Comparison of ENCODE assay signal across 8 mouse cellular contexts in the genomic region with DNA sequence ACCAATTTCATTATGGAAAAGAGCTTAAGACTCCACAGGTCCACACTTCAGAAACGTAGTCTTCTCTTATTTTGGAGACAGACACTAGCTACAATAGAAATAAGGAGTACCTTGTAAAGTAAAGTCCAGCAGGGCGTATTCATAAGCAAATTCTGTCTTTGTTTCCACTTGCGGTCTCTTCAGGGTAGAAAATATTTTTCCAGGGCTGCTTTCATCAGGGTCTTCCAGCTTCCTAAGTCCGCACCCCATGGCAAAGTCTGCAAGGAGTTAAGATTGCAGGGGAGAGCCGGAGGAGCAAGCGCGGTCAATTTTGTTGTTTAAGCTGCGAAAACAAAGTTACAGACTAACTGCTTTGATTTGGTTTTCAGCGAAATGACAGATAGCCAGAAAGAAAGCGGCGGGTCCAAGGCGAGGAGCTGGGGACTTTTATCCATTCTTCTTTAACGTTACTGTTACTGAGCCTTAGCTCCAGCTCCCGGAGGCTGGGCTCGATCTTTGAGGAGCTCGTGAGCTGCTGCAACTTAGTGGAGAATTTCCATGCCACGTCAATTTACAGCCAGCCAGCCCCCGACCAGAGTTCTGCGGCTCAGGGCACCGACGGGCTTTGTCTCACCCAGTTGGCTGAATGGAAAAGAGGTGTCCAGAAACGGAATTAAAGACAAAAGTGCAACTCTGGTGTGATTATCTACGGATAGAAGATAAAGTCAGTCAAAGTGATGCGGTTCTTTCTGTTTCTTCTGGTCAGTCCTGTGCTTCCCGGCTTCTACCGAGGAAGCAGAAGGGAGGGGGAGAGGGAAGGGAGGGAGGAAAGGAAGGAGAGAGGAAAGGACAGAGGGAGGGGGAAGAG. TPM values are rescaled to one million over a fixed set of nuclear protein-coding genes. Genes with fewer than 3 reads are reported as not detected.
A peak's percentile ranks its signal among the peaks of the same experiment; 100 is the strongest.
DNase-seq lines count a peak whose midpoint lies in the region; ATAC-seq and TF ChIP-seq lines count a peak whose summit lies in the region.

A gene (minus strand): TSS at position 772 of the 847 bp plus-strand sequence.

- H3K4me1 ChIP-seq in hindbrain, embryonic 16.5 days (ENCODE audit: control insufficient read depth, insufficient read depth, low read depth, low read length) = peaks cover 6% of the 10 kb centered on the region
- H3K4me1 ChIP-seq in limb, embryonic 15.5 days = peaks cover 26% of the 10 kb centered on the region

- no peak for TF ChIP-seq POLR2A in myocyte (IDR thresholded peaks at IDR 0.05; ENCODE audit: insufficient read length, low read depth)

- H3K36me3 ChIP-seq in hindbrain, embryonic 16.5 days (ENCODE audit: control insufficient read depth, insufficient read depth, low read length) = no peaks in the 10 kb centered on the region
- no peaks in the 10 kb centered on the region for H3K36me3 ChIP-seq in limb, embryonic 15.5 days
- H3K36me3 ChIP-seq in myocyte (ENCODE audit: control insufficient read depth, insufficient read depth) = no peaks in the 10 kb centered on the region

- peak within 1 kb of the TSS; percentile 20 for H3ac ChIP-seq in myocyte (ENCODE audit: control insufficient read depth, insufficient read length)

- H3K4me2 ChIP-seq in hindbrain, embryonic 16.5 days (ENCODE audit: low read length) = peak within 1 kb of the TSS; percentile 68
- peak within 1 kb of the TSS; percentile 54 for H3K4me2 ChIP-seq in limb, embryonic 15.5 days
- peak within 1 kb of the TSS; percentile 89 for H3K4me2 ChIP-seq in myocyte (ENCODE audit: low read depth)

- peak within 1 kb of the TSS; percentile 47 for H3K4me3 ChIP-seq in hindbrain, embryonic 16.5 days (ENCODE audit: low read length)
- peak within 1 kb of the TSS; percentile 55 for H3K4me3 ChIP-seq in limb, embryonic 15.5 days
- peak within 1 kb of the TSS; percentile 85 for H3K4me3 ChIP-seq in myocyte

- peak; percentile 48 to 53 for DNase-seq in cerebellum, postnatal 10 days
- DNase-seq in cerebellum, adult 8-10 months = no peak
- peak; percentile 66 for DNase-seq in adrenal gland, postnatal 10 days
- peak; percentile 68 for DNase-seq in forelimb bud, embryonic 11.5 days (ENCODE audit: low read depth, low spot score)
- DNase-seq in urinary bladder, adult 2 months (ENCODE audit: low spot score) = no peak

- peaks cover 39% of the 10 kb centered on the region for H3K79me2 ChIP-seq in myocyte (ENCODE audit: control insufficient read depth, insufficient read depth)

- peak; percentile 55; the same call in 1 of the 2 replicates for ATAC-seq in hindbrain, embryonic 16.5 days
- ATAC-seq in limb, embryonic 15.5 days (ENCODE audit: insufficient number of reproducible peaks, low FRiP score, low TSS enrichment, low read depth) = peak; percentile 70; the same call in 1 of the 2 replicates

- no peaks in the 10 kb centered on the region for H3K9me3 ChIP-seq in hindbrain, embryonic 16.5 days (ENCODE audit: control insufficient read depth, low read length)
- no peaks in the 10 kb centered on the region for H3K9me3 ChIP-seq in limb, embryonic 15.5 days

- H3K9ac ChIP-seq in hindbrain, embryonic 16.5 days (ENCODE audit: low read depth, low read length) = peak within 1 kb of the TSS; percentile 52
- peak within 1 kb of the TSS; percentile 61 for H3K9ac ChIP-seq in limb, embryonic 15.5 days

- 2% methylated on average over 26 of the region's 26 CpGs for WGBS in hindbrain, embryonic 16.5 days
- WGBS in limb, embryonic 15.5 days = 2% methylated on average over 26 of the region's 26 CpGs

- H3K27me3 ChIP-seq in hindbrain, embryonic 16.5 days (replicated peaks; ENCODE audit: control insufficient read depth, insufficient read depth, low read length) = no peaks in the 10 kb centered on the region
- H3K27me3 ChIP-seq in limb, embryonic 15.5 days = no peaks in the 10 kb centered on the region
- no peaks in the 10 kb centered on the region for H3K27me3 ChIP-seq in myocyte (ENCODE audit: control insufficient read depth, insufficient read depth, insufficient read length)

- peak within 1 kb of the TSS; percentile 61 for H3K27ac ChIP-seq in hindbrain, embryonic 16.5 days (ENCODE audit: low read depth, low read length)
- peak within 1 kb of the TSS; percentile 90 for H3K27ac ChIP-seq in limb, embryonic 15.5 days

TF ChIP-seq in myocyte, 11 proteins besides CTCF, POLR2A, EP300 and RAD21:
- TF ChIP-seq E2F4 (IDR thresholded peaks at IDR 0.05; ENCODE audit: insufficient read depth) (no peak), USF1 (IDR thresholded peaks at IDR 0.05; ENCODE audit: low read depth) (no peak), MYOD1 (IDR thresholded peaks at IDR 0.05; ENCODE audit: control insufficient read depth in 1 of 3, insufficient read length in 2 of 3, low read depth in 2 of 3) (no peak), TCF12 (IDR thresholded peaks at IDR 0.05; ENCODE audit: insufficient read depth, poor library complexity, severe bottlenecking) (no peak), MYOG (IDR thresholded peaks at IDR 0.05; ENCODE audit: control insufficient read depth in 1 of 3, insufficient read depth in 1 of 3, insufficient read length in 2 of 3, low read depth in 2 of 3) (no peak), SRF (IDR thresholded peaks at IDR 0.05; ENCODE audit: control insufficient read depth, insufficient read length, low read depth) (no peak), REST (IDR thresholded peaks at IDR 0.05; ENCODE audit: insufficient read depth, insufficient read length) (no peak), POLR2AphosphoS2 (IDR thresholded peaks at IDR 0.05; ENCODE audit: insufficient read length, low read depth) (no peak), MAX (IDR thresholded peaks at IDR 0.05; ENCODE audit: low read depth) (no peak), TCF3 (IDR thresholded peaks at IDR 0.05; ENCODE audit: insufficient read length, low read depth) (no peak), CEBPB (IDR thresholded peaks at IDR 0.05; ENCODE audit: insufficient read depth, poor library complexity, severe bottlenecking) (no peak)

RNA-seq across cellular contexts. Expression of the gene that starts here (rescaled TPM):
- total RNA-seq in adrenal gland, postnatal 10 days (2021) = 10 to 100 TPM; 14.2 to 19.7 TPM
- polyA plus RNA-seq in hindbrain, embryonic 16.5 days (2015; fragmentation: Nextera tagmentation; extraction: Ambion mirVana) = 13.0 and 15.5 TPM in 2 replicates
- polyA plus RNA-seq in limb, embryonic 15.5 days (2015; fragmentation: Nextera tagmentation; extraction: Ambion mirVana) = 28.0 and 31.8 TPM in 2 replicates
- 41.0 TPM for polyA plus RNA-seq in myocyte (2012; fragmentation: generic; extraction: Trizol)
- polyA plus RNA-seq in urinary bladder, adult 2 months (2012; rRNA removed) = 7.1 and 8.7 TPM in 2 replicates

Comparison
In these comparisons a context has a peak if more than half of its experiments do, and no peak if none do; other contexts are left out.
1. DNase-seq: peak in cerebellum, postnatal 10 days (2 of 2), adrenal gland, postnatal 10 days (single experiment) and forelimb bud, embryonic 11.5 days (single experiment); none in cerebellum, adult 8-10 months (single experiment) and urinary bladder, adult 2 months (single experiment).
2. Peak in every context shown above with its lines, with median percentiles within 50 percentile points of each other: H3K4me2 ChIP-seq and H3K4me3 ChIP-seq.